Mouse (Mus musculus): ENCODE measurements at regions not wholly inside any gene's neighbourhood (a gene's known extent, or its start where the extent isn't known, plus 50 kb on each side); places are given as distances from the start of the nearest gene placed in this dataset.

GRCm38 (mm10) chr10:120604506-120604905 is 128.2 kb upstream of the Hmga2 start:
- DNase-seq = no peak

GRCm38 (mm10) chr10:120603167-120603566 is 126.9 kb upstream of the Hmga2 start:
- DNase-seq = no peak

DNA sequence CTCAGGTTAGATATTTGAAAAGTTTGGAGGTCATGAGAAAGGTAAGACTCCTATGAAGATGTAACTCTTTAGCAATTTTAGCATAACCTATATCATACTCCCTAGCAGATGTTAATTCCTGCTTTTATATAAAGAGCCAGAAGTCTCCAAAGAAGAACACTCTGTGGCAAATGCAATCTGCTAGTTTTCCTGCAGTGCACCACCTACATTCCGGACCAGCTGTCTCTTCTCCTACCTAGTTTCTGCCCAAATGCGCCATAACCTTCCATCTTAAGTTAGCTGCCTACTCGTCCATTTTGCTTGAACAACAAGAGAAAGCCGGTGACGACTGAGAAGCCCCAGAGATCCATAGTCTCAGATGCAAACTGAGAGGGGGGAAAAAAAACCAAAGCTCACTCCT is 124.5 kb upstream of the Hmga2 start:
- no peak for DNase-seq

- DNase-seq = no peak
Observed at GRCm38 (mm10) chr10:120599551-120599950, 123.3 kb upstream of the Hmga2 start.

GRCm38 (mm10) chr10:120597320-120597887 is 121.1 kb upstream of the Hmga2 start:
- DNase-seq = peak in 1 of 2 experiments; percentile 5

- no peak for DNase-seq
Observed at GRCm38 (mm10) chr10:120595145-120595544, 118.9 kb upstream of the Hmga2 start.

DNA sequence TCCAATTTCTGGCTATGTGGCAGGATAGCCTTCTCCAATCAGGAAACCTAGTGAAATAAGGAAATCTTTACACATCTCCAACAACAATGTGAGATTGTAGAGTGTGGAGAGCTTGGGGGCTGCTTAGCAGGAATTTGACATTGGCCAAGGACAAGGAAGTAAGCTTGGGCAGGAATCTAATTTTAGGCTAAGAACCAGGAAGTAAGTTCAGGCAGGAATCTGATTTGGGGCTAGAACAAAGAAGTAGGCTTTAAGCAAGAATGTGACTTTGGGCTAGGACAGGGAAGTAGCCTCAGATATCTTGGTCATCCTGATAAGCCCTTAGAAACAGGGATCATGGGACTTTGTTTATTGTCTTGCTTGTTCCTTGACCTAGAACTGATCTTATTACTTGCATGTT is 117.6 kb upstream of the Hmga2 start:
- DNase-seq = no peak

DNA sequence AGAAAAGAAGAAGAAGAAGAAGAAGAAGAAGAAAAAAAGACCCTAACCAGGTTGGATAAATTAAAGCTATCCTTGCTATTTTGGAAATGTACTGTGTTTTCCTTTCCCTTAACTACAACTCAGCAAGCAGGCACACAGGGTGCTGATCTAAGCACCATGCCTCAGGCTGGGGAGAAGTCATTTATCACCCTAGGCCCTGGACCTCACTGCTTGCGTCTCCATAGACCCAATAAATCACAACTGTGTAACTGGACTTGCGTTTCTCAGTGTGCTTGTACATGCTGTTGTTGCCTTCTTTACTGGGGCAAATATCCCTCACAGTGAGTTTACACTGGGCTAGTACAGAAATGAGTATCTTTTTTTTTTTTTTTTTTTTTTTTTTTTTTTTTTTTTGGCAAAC is 113.4 kb upstream of the Hmga2 start:
- no peak for DNase-seq

DNA sequence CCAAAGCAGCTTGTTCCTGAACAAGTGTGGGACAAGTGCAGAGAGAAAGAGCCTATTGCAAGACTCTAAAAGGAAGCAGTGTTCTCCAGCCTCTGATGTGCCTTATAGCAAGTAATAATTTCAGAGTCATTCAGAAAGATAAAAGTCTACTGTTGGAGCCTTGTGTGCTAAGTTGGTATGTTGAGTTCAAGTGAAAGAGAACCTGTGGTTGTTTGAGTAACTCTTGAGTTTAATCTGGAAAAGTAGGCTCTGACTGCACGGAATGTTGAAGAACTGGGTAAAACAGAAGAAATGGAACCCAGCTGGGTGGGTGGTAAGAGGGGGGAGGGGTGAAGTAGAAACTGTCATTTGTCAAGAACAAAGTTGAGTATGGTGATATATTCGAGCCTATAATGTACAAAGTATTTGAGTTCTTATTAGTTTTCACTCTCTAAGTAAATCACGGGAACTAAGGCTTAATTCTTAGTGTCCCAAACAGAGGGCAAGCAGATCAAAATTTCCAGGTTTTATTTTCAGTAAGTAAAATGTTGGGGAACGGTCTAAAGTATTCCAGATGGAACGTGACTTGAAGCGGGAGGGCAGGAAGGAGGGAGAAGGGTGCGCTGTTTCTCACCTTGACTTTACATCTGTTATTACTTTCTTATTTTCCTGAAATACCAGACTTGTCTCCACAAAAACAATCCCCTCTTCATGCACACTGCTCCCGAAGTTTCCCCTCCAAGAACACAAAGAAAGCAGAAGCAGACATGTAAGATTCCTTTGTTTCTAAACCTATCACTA is 111.8 kb upstream of the Hmga2 start:
- no peak for DNase-seq

DNA sequence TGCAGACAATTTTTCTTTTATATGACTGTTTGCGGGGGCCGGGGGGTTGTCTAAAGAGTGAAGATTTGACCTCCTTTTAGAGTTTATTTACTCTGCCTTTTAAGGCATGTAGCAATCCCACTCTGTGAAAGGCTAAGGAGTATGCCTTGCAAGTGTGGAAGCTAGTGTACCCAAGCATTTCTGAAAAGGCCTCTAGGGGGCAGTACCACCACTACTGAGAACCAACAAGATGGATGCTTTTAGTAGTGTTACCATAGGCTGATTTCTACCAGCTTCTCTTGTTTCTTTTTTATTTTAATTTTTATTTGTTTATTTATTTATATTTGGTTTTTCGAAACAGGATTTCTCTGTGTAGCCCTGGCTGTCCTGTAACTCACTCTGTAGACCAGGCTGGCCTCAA is 110.9 kb upstream of the Hmga2 start:
- peak; percentile 20 to 30 for DNase-seq

GRCm38 (mm10) chr10:120582497-120582896 is 106.2 kb upstream of the Hmga2 start:
- DNase-seq = no peak

- DNase-seq = no peak
Observed at GRCm38 (mm10) chr10:120581547-120581946, 105.3 kb upstream of the Hmga2 start.

DNA sequence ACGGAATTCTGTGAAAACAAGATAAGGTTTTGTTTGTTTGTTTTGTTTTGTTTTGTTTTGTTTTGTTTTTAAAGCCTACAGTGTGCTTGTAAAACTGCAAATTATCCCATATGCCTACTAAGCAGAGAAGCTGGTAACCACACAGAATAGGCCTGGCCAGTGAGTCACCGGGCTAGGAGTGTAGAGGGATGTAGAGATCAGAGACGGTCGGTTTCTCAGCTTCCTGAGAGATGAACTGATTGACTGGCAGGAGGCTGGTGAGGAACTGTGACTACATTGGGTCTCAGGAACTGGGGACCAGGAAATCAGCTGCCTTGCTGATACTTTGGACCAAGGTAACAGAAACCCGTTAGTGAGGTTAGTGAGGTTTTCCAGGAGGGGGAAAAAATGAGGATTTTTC is 100.6 kb upstream of the Hmga2 start:
- DNase-seq = no peak

DNA sequence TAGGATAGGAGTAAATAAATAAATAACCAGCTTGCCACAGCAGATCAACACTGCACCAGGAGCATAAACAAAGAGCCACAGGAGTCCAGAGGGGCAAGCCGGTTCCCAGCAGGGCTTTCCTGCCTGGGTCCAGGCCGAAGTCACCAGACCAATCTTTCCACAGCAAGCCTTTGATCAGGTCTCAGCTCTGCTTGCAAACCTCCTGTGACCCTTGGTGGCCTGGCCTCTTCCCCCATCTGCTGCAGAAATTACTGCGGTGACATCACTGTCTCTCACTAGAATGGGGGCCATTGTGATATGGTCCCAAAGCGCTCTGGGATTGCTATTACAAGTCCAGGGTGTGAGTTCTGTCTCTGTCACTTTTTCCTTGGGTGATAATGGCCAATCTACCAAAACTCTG is 99.9 kb upstream of the Hmga2 start:
- DNase-seq = no peak

- no peak for DNase-seq
Observed at GRCm38 (mm10) chr10:120571340-120571739, 95.1 kb upstream of the Hmga2 start.

GRCm38 (mm10) chr10:120565992-120566391 is 89.7 kb upstream of the Hmga2 start:
- DNase-seq = no peak

GRCm38 (mm10) chr10:120564859-120565258 is 88.6 kb upstream of the Hmga2 start:
- no peak for DNase-seq

DNA sequence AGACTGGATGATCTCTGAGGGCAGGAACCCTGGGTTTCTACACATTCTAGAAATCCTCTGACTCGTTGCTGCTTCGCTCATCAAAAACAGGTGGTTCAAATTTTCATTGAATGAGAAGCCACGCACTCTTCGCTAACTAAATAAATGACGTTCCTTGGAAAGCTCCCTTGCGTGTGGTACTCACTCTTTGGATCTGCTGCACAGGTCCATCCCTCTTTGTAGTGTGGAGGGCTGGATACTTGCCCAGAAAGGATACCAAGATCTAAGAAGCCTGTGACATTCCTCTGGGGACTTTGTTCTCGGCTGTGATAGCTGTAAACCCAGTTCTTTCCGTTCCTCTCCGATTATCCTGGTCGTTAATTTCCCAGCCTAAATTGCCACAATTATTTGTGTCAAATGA is 87.7 kb upstream of the Hmga2 start:
- DNase-seq = no peak

- no peak for DNase-seq
Observed at GRCm38 (mm10) chr10:120561821-120562220, 85.6 kb upstream of the Hmga2 start.

GRCm38 (mm10) chr10:120557850-120558447 is 81.7 kb upstream of the Hmga2 start:
- DNase-seq = peak in 1 of 2 experiments; percentile 20

- DNase-seq = no peak
Observed at GRCm38 (mm10) chr10:120556116-120556515, 79.8 kb upstream of the Hmga2 start.

DNA sequence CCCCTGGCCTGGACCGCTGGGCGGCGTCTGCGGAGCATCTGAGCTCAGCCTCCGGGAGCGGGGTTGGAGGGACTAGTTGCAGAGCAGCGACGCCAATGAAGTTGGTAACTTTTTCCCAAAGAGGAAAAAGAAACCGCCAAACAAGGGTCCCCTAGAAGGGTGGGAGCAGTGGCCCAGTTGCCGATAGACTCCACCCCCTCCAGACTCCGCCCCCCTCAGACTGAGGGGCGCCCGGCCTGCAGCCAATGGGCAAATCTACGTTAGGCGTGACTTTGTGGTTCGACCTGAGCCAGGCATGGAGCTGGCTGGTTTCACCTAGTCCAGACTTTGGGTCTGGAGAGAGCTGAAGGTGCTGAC is 76.8 kb upstream of the Hmga2 start:
- no peak for DNase-seq

GRCm38 (mm10) chr10:120552341-120553096 is 76.2 kb upstream of the Hmga2 start:
- DNase-seq = no peak

GRCm38 (mm10) chr10:120551851-120552281 is 75.6 kb upstream of the Hmga2 start:
- DNase-seq = no peak

All from lung, adult 18-20 months (tissue).